Mouse (Mus musculus) ES-Bruce4 (cell line): ENCODE data around the gene Fmnl2.

Experiments used
- CTCF ChIP-seq: IDR thresholded peaks from one replicate; pipeline ENCODE4 v1.8.1; 2011; ENCODE audit warnings: low read depth, low read length
- EP300 ChIP-seq: IDR thresholded peaks from 2 replicates; pipeline ENCODE4 v1.6.1; 2011; ENCODE audit warnings: low read depth, low read length; ENCODE audit not compliant: insufficient read depth

GRCm38 (mm10) chr2:52991688-52992194 is 134.1 kb downstream of the Fmnl2 start:
- TF ChIP-seq CTCF (no peak), EP300 (no peak)
